11 mouse cellular contexts compared by ENCODE assay signal in the genomic region with DNA sequence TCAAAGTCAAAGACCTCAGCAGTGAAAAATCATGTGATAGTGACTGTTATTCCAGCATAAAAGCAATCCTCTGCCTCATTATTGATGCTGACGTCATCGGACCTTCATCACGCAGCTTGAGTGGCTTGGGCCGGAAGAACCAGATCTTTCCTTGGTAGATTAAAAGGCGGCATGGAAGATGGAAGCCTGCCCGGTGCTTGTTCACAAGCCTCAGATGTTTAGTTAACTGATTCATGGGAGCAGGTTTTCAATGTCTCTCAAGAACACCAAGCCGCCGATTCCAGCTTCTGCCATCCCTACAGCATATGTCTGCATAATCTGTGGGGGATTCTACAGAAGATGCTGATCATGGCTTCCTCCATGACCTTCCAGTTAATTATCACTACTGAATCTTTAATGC. TPM values are rescaled to one million over a fixed set of nuclear protein-coding genes. Genes with fewer than 3 reads are reported as not detected.
DNase-seq lines count a peak whose midpoint lies in the region; ATAC-seq lines count a peak whose summit lies in the region.
"Had no signal": no experiment of that assay in that cellular context is flagged by ENCODE, and none has a peak within 500 bp of the region (broad histone marks: within the 10 kb centered on the region; RNA-seq: fewer than 3 reads in every experiment).

No protein-coding gene starts in this region.

- H3K27me3 ChIP-seq in forebrain, embryonic 12.5 days = no peaks in the 10 kb centered on the region
- H3K27me3 ChIP-seq in forebrain, embryonic 10.5 days (ENCODE audit: poor library complexity, severe bottlenecking) = no peaks in the 10 kb centered on the region
- H3K27me3 ChIP-seq in midbrain, embryonic 14.5 days (ENCODE audit: control insufficient read depth, insufficient read depth, low read length) = no peaks in the 10 kb centered on the region
- no peaks in the 10 kb centered on the region for H3K27me3 ChIP-seq in midbrain, embryonic 10.5 days (ENCODE audit: low read depth, poor library complexity, severe bottlenecking)
- H3K27me3 ChIP-seq in hindbrain, embryonic 16.5 days (replicated peaks; ENCODE audit: control insufficient read depth, insufficient read depth, low read length) = no peaks in the 10 kb centered on the region; the same call in 1 of the 2 replicates
- H3K27me3 ChIP-seq: intestine, embryonic 15.5 days had no signal

- no peak overlapping the region for H3K4me2 ChIP-seq in forebrain, embryonic 12.5 days
- H3K4me2 ChIP-seq in midbrain, embryonic 14.5 days (ENCODE audit: low read length) = no peak overlapping the region
- no peak overlapping the region for H3K4me2 ChIP-seq in hindbrain, embryonic 16.5 days (ENCODE audit: low read length)
- H3K4me2 ChIP-seq: intestine, embryonic 15.5 days had no signal

- no peaks in the 10 kb centered on the region for H3K9me3 ChIP-seq in forebrain, embryonic 12.5 days
- H3K9me3 ChIP-seq in forebrain, embryonic 10.5 days = no peaks in the 10 kb centered on the region
- H3K9me3 ChIP-seq in midbrain, embryonic 14.5 days (ENCODE audit: control insufficient read depth, low read length) = no peaks in the 10 kb centered on the region
- no peaks in the 10 kb centered on the region for H3K9me3 ChIP-seq in midbrain, embryonic 10.5 days (replicated peaks)
- H3K9me3 ChIP-seq in hindbrain, embryonic 16.5 days (ENCODE audit: control insufficient read depth, low read length) = no peaks in the 10 kb centered on the region
- H3K9me3 ChIP-seq: G1E; intestine, embryonic 15.5 days had no signal

- no peak overlapping the region for H3K9ac ChIP-seq in forebrain, embryonic 12.5 days
- H3K9ac ChIP-seq in midbrain, embryonic 14.5 days (replicated peaks; ENCODE audit: low read length) = no peak overlapping the region
- no peak overlapping the region for H3K9ac ChIP-seq in hindbrain, embryonic 16.5 days (ENCODE audit: low read depth, low read length)
- H3K9ac ChIP-seq: intestine, embryonic 15.5 days had no signal

- DNase-seq in forebrain, embryonic 10.5 days (ENCODE audit: extremely low spot score, low spot score) = no peak
- peak; percentile 40 for DNase-seq in midbrain, embryonic 14.5 days
- no peak for DNase-seq in midbrain, embryonic 10.5 days (ENCODE audit: low spot score)
- peak; percentile 72 to 75 for DNase-seq in right cerebral cortex, postnatal 10 days (ENCODE audit: low spot score in 2 of 2)
- no peak for DNase-seq in kidney, postnatal 14 days
- DNase-seq: adrenal gland, postnatal 36 days had no signal

- peak overlapping the region; percentile 36; the same call in 1 of the 2 replicates for H3K27ac ChIP-seq in forebrain, embryonic 12.5 days
- H3K27ac ChIP-seq in forebrain, embryonic 10.5 days = no peak overlapping the region
- peak overlapping the region; percentile 32; the same call in 1 of the 2 replicates for H3K27ac ChIP-seq in midbrain, embryonic 14.5 days (replicated peaks; ENCODE audit: low read depth, low read length)
- no peak overlapping the region for H3K27ac ChIP-seq in midbrain, embryonic 10.5 days (replicated peaks)
- 0 out of 2 replicates have a peak overlapping the region, but pooled peaks have one; percentile 7 for H3K27ac ChIP-seq in hindbrain, embryonic 16.5 days (ENCODE audit: low read depth, low read length)
- H3K27ac ChIP-seq: intestine, embryonic 15.5 days had no signal

- ATAC-seq in forebrain, embryonic 12.5 days (ENCODE audit: low FRiP score) = no peak
- no peak for ATAC-seq in midbrain, embryonic 14.5 days (ENCODE audit: low FRiP score, low TSS enrichment)
- ATAC-seq in hindbrain, embryonic 16.5 days = no peak
- ATAC-seq in granulocyte monocyte progenitor cell, adult 5-6 weeks (replicated peaks; ENCODE audit: poor library complexity, severe bottlenecking) = no peak

- H3K4me1 ChIP-seq in forebrain, embryonic 12.5 days = peaks cover 17% of the 10 kb centered on the region
- peaks cover 15% of the 10 kb centered on the region for H3K4me1 ChIP-seq in forebrain, embryonic 10.5 days
- peaks cover 15% of the 10 kb centered on the region for H3K4me1 ChIP-seq in midbrain, embryonic 14.5 days (ENCODE audit: control insufficient read depth, insufficient read depth, low read length)
- peaks cover 17% of the 10 kb centered on the region for H3K4me1 ChIP-seq in midbrain, embryonic 10.5 days
- H3K4me1 ChIP-seq in hindbrain, embryonic 16.5 days (ENCODE audit: control insufficient read depth, insufficient read depth, low read depth, low read length) = peaks cover 8% of the 10 kb centered on the region

- H3K36me3 ChIP-seq in forebrain, embryonic 12.5 days (replicated peaks) = no peaks in the 10 kb centered on the region
- no peaks in the 10 kb centered on the region for H3K36me3 ChIP-seq in forebrain, embryonic 10.5 days (replicated peaks)
- H3K36me3 ChIP-seq in midbrain, embryonic 14.5 days (ENCODE audit: control insufficient read depth, insufficient read depth, low read length) = no peaks in the 10 kb centered on the region
- no peaks in the 10 kb centered on the region for H3K36me3 ChIP-seq in midbrain, embryonic 10.5 days
- H3K36me3 ChIP-seq in hindbrain, embryonic 16.5 days (ENCODE audit: control insufficient read depth, insufficient read depth, low read length) = no peaks in the 10 kb centered on the region
- H3K36me3 ChIP-seq: G1E; intestine, embryonic 15.5 days had no signal

- H3K4me3 ChIP-seq in forebrain, embryonic 12.5 days (replicated peaks) = no peak overlapping the region
- no peak overlapping the region for H3K4me3 ChIP-seq in forebrain, embryonic 10.5 days
- no peak overlapping the region for H3K4me3 ChIP-seq in midbrain, embryonic 14.5 days (replicated peaks; ENCODE audit: low read depth, low read length)
- no peak overlapping the region for H3K4me3 ChIP-seq in midbrain, embryonic 10.5 days
- no peak overlapping the region for H3K4me3 ChIP-seq in hindbrain, embryonic 16.5 days (ENCODE audit: low read length)
- H3K4me3 ChIP-seq: intestine, embryonic 15.5 days had no signal

- 78% methylated on average over 8 of the region's 8 CpGs for WGBS in forebrain, embryonic 12.5 days
- 89% methylated on average over 8 of the region's 8 CpGs for WGBS in forebrain, embryonic 10.5 days
- 69% methylated on average over 8 of the region's 8 CpGs for WGBS in midbrain, embryonic 14.5 days
- 87% methylated on average over 8 of the region's 8 CpGs for WGBS in midbrain, embryonic 10.5 days
- 64% methylated on average over 8 of the region's 8 CpGs for WGBS in hindbrain, embryonic 16.5 days

RNA-seq across cellular contexts. Expression of a gene that starts 7.5 kb away (rescaled TPM):
- 14.9 and 16.8 TPM in 2 replicates for polyA plus RNA-seq in forebrain, embryonic 12.5 days (2016; fragmentation: Nextera tagmentation; extraction: Ambion mirVana)
- 12.9 and 15.5 TPM in 2 replicates for polyA plus RNA-seq in forebrain, embryonic 10.5 days (2016; fragmentation: Nextera tagmentation; extraction: Ambion mirVana)
- polyA plus RNA-seq in midbrain, embryonic 14.5 days (2014; fragmentation: Nextera tagmentation; extraction: Ambion mirVana) = 11.3 and 14.1 TPM in 2 replicates
- polyA plus RNA-seq in midbrain, embryonic 10.5 days (2016; fragmentation: Nextera tagmentation; extraction: Ambion mirVana) = 14.1 and 15.1 TPM in 2 replicates
- polyA plus RNA-seq in hindbrain, embryonic 16.5 days (2015; fragmentation: Nextera tagmentation; extraction: Ambion mirVana) = 11.9 and 13.6 TPM in 2 replicates
- total RNA-seq in granulocyte monocyte progenitor cell, adult 5-6 weeks (2014; fragmentation: Nextera tagmentation) = 11.1 and 19.6 TPM in 2 replicates
- total RNA-seq in granulocyte monocyte progenitor cell, adult 5-6 weeks (2017) = 26.8 and 34.4 TPM in 2 replicates

RNA-seq across cellular contexts. Expression of a gene that starts 32.3 kb away (rescaled TPM):
- 1,646 and 1,801 TPM in 2 replicates for polyA plus RNA-seq in forebrain, embryonic 12.5 days (2016; fragmentation: Nextera tagmentation; extraction: Ambion mirVana)
- polyA plus RNA-seq in forebrain, embryonic 10.5 days (2016; fragmentation: Nextera tagmentation; extraction: Ambion mirVana) = 1,249 and 1,251 TPM in 2 replicates
- 2,581 and 2,856 TPM in 2 replicates for polyA plus RNA-seq in midbrain, embryonic 14.5 days (2014; fragmentation: Nextera tagmentation; extraction: Ambion mirVana)
- polyA plus RNA-seq in midbrain, embryonic 10.5 days (2016; fragmentation: Nextera tagmentation; extraction: Ambion mirVana) = 1,473 and 1,491 TPM in 2 replicates
- 2,854 and 3,176 TPM in 2 replicates for polyA plus RNA-seq in hindbrain, embryonic 16.5 days (2015; fragmentation: Nextera tagmentation; extraction: Ambion mirVana)
- 154 and 167 TPM in 2 replicates for total RNA-seq in granulocyte monocyte progenitor cell, adult 5-6 weeks (2014; fragmentation: Nextera tagmentation)
- 549 and 572 TPM in 2 replicates for total RNA-seq in granulocyte monocyte progenitor cell, adult 5-6 weeks (2017)

RNA-seq across cellular contexts. Expression of a gene that starts 57.0 kb away (rescaled TPM):
- polyA plus RNA-seq in forebrain, embryonic 12.5 days (2016; fragmentation: Nextera tagmentation; extraction: Ambion mirVana) = 335 and 353 TPM in 2 replicates
- polyA plus RNA-seq in forebrain, embryonic 10.5 days (2016; fragmentation: Nextera tagmentation; extraction: Ambion mirVana) = 414 and 431 TPM in 2 replicates
- polyA plus RNA-seq in midbrain, embryonic 14.5 days (2014; fragmentation: Nextera tagmentation; extraction: Ambion mirVana) = 257 and 284 TPM in 2 replicates
- polyA plus RNA-seq in midbrain, embryonic 10.5 days (2016; fragmentation: Nextera tagmentation; extraction: Ambion mirVana) = 417 and 419 TPM in 2 replicates
- polyA plus RNA-seq in hindbrain, embryonic 16.5 days (2015; fragmentation: Nextera tagmentation; extraction: Ambion mirVana) = 276 and 284 TPM in 2 replicates
- 168 and 202 TPM in 2 replicates for total RNA-seq in granulocyte monocyte progenitor cell, adult 5-6 weeks (2014; fragmentation: Nextera tagmentation)
- 190 and 241 TPM in 2 replicates for total RNA-seq in granulocyte monocyte progenitor cell, adult 5-6 weeks (2017)

Comparison
In these comparisons a context has a peak if more than half of its experiments do, and no peak if none do; other contexts are left out.
1. H3K27ac ChIP-seq: peak in forebrain, embryonic 12.5 days (single experiment), midbrain, embryonic 14.5 days (single experiment) and hindbrain, embryonic 16.5 days (single experiment); none in forebrain, embryonic 10.5 days (single experiment) and midbrain, embryonic 10.5 days (single experiment).
2. DNase-seq: peak in midbrain, embryonic 14.5 days (single experiment) and right cerebral cortex, postnatal 10 days (2 of 2); none in forebrain, embryonic 10.5 days (single experiment), midbrain, embryonic 10.5 days (single experiment) and kidney, postnatal 14 days (single experiment).